9 mouse cellular contexts compared by ENCODE assay signal in genomic region chr13:20292348-20292747, GRCm38 (mm10).
DNase-seq lines count a peak whose midpoint lies in the region; ATAC-seq and TF ChIP-seq lines count a peak whose summit lies in the region.
"Had no signal": no experiment of that assay in that cellular context is flagged by ENCODE, and none has a peak within 500 bp of the region (broad histone marks: within the 10 kb centered on the region; RNA-seq: fewer than 3 reads in every experiment).

No protein-coding gene starts in this region.

- no peak overlapping the region for H3K4me2 ChIP-seq in forebrain, embryonic 13.5 days
- H3K4me2 ChIP-seq: limb, embryonic 12.5 days had no signal

- H3K4me1 ChIP-seq in bone marrow macrophage, adult 2 months (ENCODE audit: control insufficient read depth, insufficient read depth, low read length), result peaks cover 6% of the 10 kb centered on the region
- H3K4me1 ChIP-seq in forebrain, embryonic 13.5 days, result no peaks in the 10 kb centered on the region
- H3K4me1 ChIP-seq in kidney, adult 2 months (ENCODE audit: control insufficient read depth, insufficient read depth, low read length), result no peaks in the 10 kb centered on the region

- WGBS in forebrain, embryonic 13.5 days, result 2% methylated on average over 5 of the region's 5 CpGs
- WGBS in kidney, adult 2 months, result 2% methylated on average over 5 of the region's 5 CpGs

- ATAC-seq in frontal cortex, adult (ENCODE audit: low TSS enrichment), result peak; percentile 82
- peak; percentile 71 for ATAC-seq in forebrain, embryonic 13.5 days

- H3K9ac ChIP-seq in forebrain, embryonic 13.5 days, result no peak overlapping the region
- H3K9ac ChIP-seq: limb, embryonic 12.5 days had no signal

- H3K4me3 ChIP-seq in bone marrow macrophage, adult 2 months (ENCODE audit: insufficient read depth, low read length), result no peak overlapping the region
- no peak overlapping the region for H3K4me3 ChIP-seq in forebrain, embryonic 13.5 days
- no peak overlapping the region for H3K4me3 ChIP-seq in kidney, adult 2 months (ENCODE audit: insufficient read depth, low read depth, low read length)
- H3K4me3 ChIP-seq: limb, embryonic 12.5 days had no signal

- no peaks in the 10 kb centered on the region for H3K9me3 ChIP-seq in forebrain, embryonic 13.5 days (replicated peaks)
- H3K9me3 ChIP-seq: limb, embryonic 12.5 days had no signal

- no peak for DNase-seq in frontal cortex, postnatal 25 days (ENCODE audit: low spot score in 2 of 2)
- peak; percentile 45 to 52 for DNase-seq in B cell, adult 2 months
- DNase-seq in kidney, adult 2 months, result peak; percentile 42
- DNase-seq in lung, postnatal 36 days, result peak; percentile 76
- peak; percentile 31 for DNase-seq in right cerebral cortex, postnatal 14 days

- peak; percentile 86 for TF ChIP-seq CTCF in bone marrow macrophage, adult 2 months (IDR thresholded peaks at IDR 0.05; ENCODE audit: low read depth, low read length)
- peak; percentile 84 for TF ChIP-seq CTCF in kidney, adult 2 months (conservative IDR thresholded peaks at IDR 0.05; ENCODE audit: insufficient read depth, insufficient read length, low read depth, low read length)

- no peak for TF ChIP-seq POLR2A in bone marrow macrophage, adult 2 months (IDR thresholded peaks at IDR 0.05; ENCODE audit: borderline replicate concordance, low read depth, low read length)
- no peak for TF ChIP-seq POLR2A in kidney, adult 2 months (IDR thresholded peaks at IDR 0.05; ENCODE audit: low read depth, low read length)

- no peaks in the 10 kb centered on the region for H3K27me3 ChIP-seq in forebrain, embryonic 13.5 days
- H3K27me3 ChIP-seq in kidney, adult 2 months (replicated peaks; ENCODE audit: control insufficient read depth, insufficient read depth, low read length), result no peaks in the 10 kb centered on the region
- H3K27me3 ChIP-seq: limb, embryonic 12.5 days had no signal

- H3K36me3 ChIP-seq in forebrain, embryonic 13.5 days (ENCODE audit: poor library complexity, severe bottlenecking), result no peaks in the 10 kb centered on the region
- no peaks in the 10 kb centered on the region for H3K36me3 ChIP-seq in kidney, adult 2 months (ENCODE audit: control insufficient read depth, insufficient read depth, low read length)
- H3K36me3 ChIP-seq: limb, embryonic 12.5 days had no signal

- H3K27ac ChIP-seq in bone marrow macrophage, adult 2 months (ENCODE audit: insufficient read depth, low read depth, low read length), result no peak overlapping the region
- no peak overlapping the region for H3K27ac ChIP-seq in forebrain, embryonic 13.5 days
- H3K27ac ChIP-seq in kidney, adult 2 months (ENCODE audit: insufficient read depth, low read depth, low read length), result no peak overlapping the region
- H3K27ac ChIP-seq: limb, embryonic 12.5 days had no signal

Comparison
In these comparisons a context has a peak if more than half of its experiments do, and no peak if none do; other contexts are left out.
1. DNase-seq: peak in B cell, adult 2 months (2 of 2), kidney, adult 2 months (single experiment), lung, postnatal 36 days (single experiment) and right cerebral cortex, postnatal 14 days (single experiment); none in frontal cortex, postnatal 25 days (0 of 2).